Mouse (Mus musculus) urinary bladder, postnatal 25 days (tissue): ENCODE data around the gene 4930524N10Rik.

Experiments used
- DNase-seq: peaks from one replicate; pipeline ENCODE4 v3.0.0; 2022; ENCODE audit warnings: low spot score

The 4930524N10Rik gene

DNA sequence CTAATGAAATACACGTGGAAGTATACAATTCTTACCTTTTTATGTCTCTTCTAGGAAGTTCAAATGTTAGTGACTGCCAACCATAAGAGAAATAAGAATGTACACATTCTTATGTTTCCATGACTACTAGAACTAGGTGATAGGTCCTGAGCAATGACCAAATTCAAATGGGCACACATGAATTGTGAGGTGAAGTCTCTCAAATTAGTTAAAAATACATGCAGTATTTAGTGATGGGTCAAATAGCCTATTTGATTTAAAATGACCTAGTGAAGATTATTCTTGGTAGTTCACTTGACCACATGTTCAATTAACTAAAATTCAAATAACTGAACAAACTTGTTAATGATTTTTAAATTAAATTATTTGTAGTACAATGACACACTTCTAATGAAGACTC, at the start of gene 4930524N10Rik:
Gene 4930524N10Rik (minus strand): TSS at position 101 of the 400 bp plus-strand sequence.
- DNase-seq = no peak

DNA sequence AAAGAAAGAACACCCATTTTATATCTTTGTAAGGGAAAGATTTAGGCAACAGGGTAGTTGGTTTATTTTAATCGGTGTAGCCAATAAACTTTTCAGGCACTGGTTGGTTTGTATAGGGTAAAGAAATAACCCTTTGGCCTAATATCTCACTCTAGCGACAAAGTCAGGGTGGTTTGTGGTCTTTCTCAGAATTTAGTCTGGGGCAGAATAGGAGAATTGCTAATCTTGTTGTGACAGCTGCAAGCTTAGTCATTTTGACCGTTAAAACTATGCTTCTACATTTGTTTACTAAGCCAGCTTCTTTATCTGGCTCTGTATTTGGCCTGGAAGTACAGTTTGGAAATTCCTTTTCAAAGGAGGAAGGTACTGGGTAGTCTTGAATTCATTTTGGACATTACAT, 6.8 kb upstream of the 4930524N10Rik start:
- no peak for DNase-seq

DNA sequence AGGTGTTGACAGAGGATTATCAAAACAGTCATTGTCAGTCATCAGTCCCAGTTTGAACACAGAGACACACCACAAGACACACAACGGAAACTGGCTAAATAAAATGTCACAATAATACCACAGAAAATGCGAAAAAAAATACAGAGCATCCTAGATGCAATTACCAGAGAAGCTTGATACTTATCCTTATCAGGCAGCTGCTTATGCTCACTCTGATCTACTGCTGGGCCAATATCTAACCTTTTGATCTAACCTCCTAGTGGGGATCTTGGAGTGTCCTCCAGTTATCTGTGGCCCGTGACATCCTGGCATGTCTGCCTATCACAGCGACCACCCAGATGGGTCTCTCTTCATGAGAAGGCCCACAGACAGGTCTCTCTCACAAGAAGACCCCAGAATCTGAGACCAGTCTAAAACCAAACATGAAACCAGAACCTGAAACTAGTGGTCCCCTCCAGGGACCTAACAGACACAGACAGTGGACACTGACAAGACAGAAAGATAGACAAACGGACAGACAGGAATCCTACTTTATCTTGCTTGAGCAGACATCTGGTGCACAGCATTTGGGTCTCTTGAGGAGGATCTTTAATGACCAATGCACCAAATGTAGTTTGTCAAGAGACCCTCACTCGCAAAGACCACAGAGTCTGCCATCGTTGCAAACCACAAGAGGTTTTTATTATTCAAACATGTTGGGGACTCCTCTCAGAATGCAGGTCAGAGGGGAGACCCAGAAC, 6.3 kb upstream of the 4930524N10Rik start:
- no peak for DNase-seq

DNA sequence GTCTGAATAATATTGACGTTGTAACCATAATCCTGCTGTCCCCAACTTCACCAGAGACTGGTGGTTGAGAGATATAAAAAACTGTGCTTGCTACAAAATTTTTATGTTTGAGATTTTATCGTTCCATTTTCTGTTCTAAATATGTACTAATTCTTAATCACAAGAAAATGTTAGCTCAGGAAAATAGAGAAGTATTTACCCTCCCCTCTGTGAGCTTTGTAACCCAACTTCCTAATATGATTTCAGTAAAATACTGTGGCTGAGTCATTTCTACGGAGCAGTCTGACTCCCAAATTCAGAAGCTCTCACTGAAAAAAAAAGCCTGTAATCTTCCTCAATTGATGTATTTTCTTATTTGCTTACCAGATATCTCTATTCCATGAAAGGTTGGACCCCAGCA, 4.7 kb upstream of the 4930524N10Rik start:
- DNase-seq = no peak
